Mouse (Mus musculus) bone marrow, adult 2 months (tissue): ENCODE data around the gene Zfp661. TPM values are rescaled to one million over a fixed set of nuclear protein-coding genes. Genes with fewer than 3 reads are reported as not detected.
"Not testable (repeated sequence)": the region's sequence is repeated elsewhere in the genome, so short reads cannot be mapped to it uniquely, and the experiment has no call there.

Experiments used
- H3K27ac ChIP-seq: fragments of 200-500 bp; 2 replicates; pipeline ENCODE4 v1.5.1; 2012; ENCODE audit warnings: low read depth, mild to moderate bottlenecking, control low read depth, inconsistent platforms, low read length; ENCODE audit not compliant: control insufficient read depth, poor library complexity, insufficient read depth
- H3K4me1 ChIP-seq: fragments of 200-500 bp; 2 replicates; pipeline ENCODE4 v1.6.1; 2011; ENCODE audit warnings: low read length; ENCODE audit not compliant: control insufficient read depth, insufficient read depth
- H3K4me3 ChIP-seq: fragments of 200-500 bp; replicated peaks from 2 replicates; pipeline ENCODE3; 2011; ENCODE audit warnings: mild to moderate bottlenecking, low read depth, low read length, control low read depth; ENCODE audit not compliant: control insufficient read depth
- CTCF ChIP-seq: fragments of 200-500 bp; IDR thresholded peaks from 2 replicates; pipeline ENCODE4 v1.5.1; 2011; ENCODE audit warnings: low read length, control low read depth; ENCODE audit not compliant: control insufficient read depth, insufficient read depth
- POLR2A ChIP-seq: fragments of 200-500 bp; IDR thresholded peaks from 2 replicates; pipeline ENCODE4 v1.6.1; 2011; ENCODE audit warnings: low read depth, mild to moderate bottlenecking, control low read depth, low read length, borderline replicate concordance; ENCODE audit not compliant: control insufficient read depth
- WGBS: fragments of 180-500 bp; shearing (Covaris S2); methylation state at CpG from one replicate; pipeline ENCODE4 v1.1.7; 2018; 5-methylcytosine and 5-hydroxymethylcytosine counted together
- polyA plus RNA-seq: library from polyadenylated mRNA; stranded (reverse); fragments of >200 nt; gene quantifications from 2 replicates; pipeline ENCODE4 v1.2.4, GENCODE M21; 2011; ENCODE audit warnings: low replicate concordance; ENCODE audit not compliant: missing spikeins, insufficient read depth, insufficient read length

Zfp661 gene
- polyA plus RNA-seq, 1 experiment = 1.0 TPM

GRCm38 (mm10) chr2:127619311-127619710 is 32.4 kb upstream of the Zfp661 start:
- TF ChIP-seq POLR2A = no peak
- TF ChIP-seq CTCF = no peak
- Histone ChIP-seq H3K27ac (no peak overlapping the region), H3K4me3 (no peak overlapping the region), H3K4me1 (no peaks in the 10 kb centered on the region; the same call in 1 of the 2 replicates)
- WGBS = 66% methylated on average over 3 of the region's 3 CpGs

GRCm38 (mm10) chr2:127612288-127612687 is 25.4 kb upstream of the Zfp661 start:
- TF ChIP-seq POLR2A (no peak), CTCF (no peak)
- H3K27ac ChIP-seq = no peak overlapping the region
- no peak overlapping the region for H3K4me3 ChIP-seq
- WGBS = 86% methylated on average over 4 of the region's 4 CpGs
- no peaks in the 10 kb centered on the region for H3K4me1 ChIP-seq

GRCm38 (mm10) chr2:127611386-127611785 is 24.5 kb upstream of the Zfp661 start:
- Histone ChIP-seq H3K4me3 (no peak overlapping the region), H3K4me1 (no peaks in the 10 kb centered on the region), H3K27ac (no peak overlapping the region)
- WGBS = 45% methylated on average over 4 of the region's 4 CpGs
- no peak for TF ChIP-seq CTCF
- no peak for TF ChIP-seq POLR2A

- H3K4me1 ChIP-seq = no peaks in the 10 kb centered on the region
- H3K27ac ChIP-seq = no peak overlapping the region
- 57% methylated on average over 5 of the region's 5 CpGs for WGBS
- H3K4me3 ChIP-seq = no peak overlapping the region
- no peak for TF ChIP-seq POLR2A
- TF ChIP-seq CTCF = no peak
These were observed 22.1 kb upstream of the Zfp661 start for GRCm38 (mm10) chr2:127608986-127609385.

GRCm38 (mm10) chr2:127608234-127608633 is 21.3 kb upstream of the Zfp661 start:
- WGBS = 45% methylated on average over 3 of the region's 3 CpGs
- Histone ChIP-seq H3K4me3 (no peak overlapping the region), H3K27ac (no peak overlapping the region), H3K4me1 (no peaks in the 10 kb centered on the region)
- no peak for TF ChIP-seq POLR2A
- no peak for TF ChIP-seq CTCF

- Histone ChIP-seq H3K4me3 (no peak overlapping the region), H3K27ac (no peak overlapping the region), H3K4me1 (no peaks in the 10 kb centered on the region)
- WGBS = 80% methylated on average over 3 of the region's 3 CpGs
- TF ChIP-seq CTCF (no peak), POLR2A (no peak)
These were observed 18.3 kb upstream of the Zfp661 start for GRCm38 (mm10) chr2:127605203-127605602.

- not testable (repeated sequence) for H3K4me1 ChIP-seq, H3K4me3 ChIP-seq, H3K27ac ChIP-seq
- WGBS = 79% methylated on average over 7 of the region's 8 CpGs
These were observed 16.5 kb upstream of the Zfp661 start for GRCm38 (mm10) chr2:127603383-127603782.

GRCm38 (mm10) chr2:127590840-127591239 is 3.9 kb upstream of the Zfp661 start:
- Histone ChIP-seq H3K4me1 (peaks cover 3% of the 10 kb centered on the region; the same call in 1 of the 2 replicates), H3K4me3 (no peak overlapping the region), H3K27ac (no peak overlapping the region)
- TF ChIP-seq CTCF = no peak
- no peak for TF ChIP-seq POLR2A
- WGBS = 38% methylated on average over 4 of the region's 4 CpGs

- H3K4me1 ChIP-seq = peaks cover 3% of the 10 kb centered on the region; the same call in 1 of the 2 replicates
- peak overlapping the region; percentile 24 for H3K4me3 ChIP-seq
- WGBS = 53% methylated on average over 15 of the region's 15 CpGs
These were observed 3.3 kb upstream of the Zfp661 start for GRCm38 (mm10) chr2:127590204-127590603.

GRCm38 (mm10) chr2:127588897-127589296 is 2.0 kb upstream of the Zfp661 start:
- TF ChIP-seq CTCF = no peak
- TF ChIP-seq POLR2A = no peak
- H3K4me1 ChIP-seq = peaks cover 3% of the 10 kb centered on the region; the same call in 1 of the 2 replicates
- H3K4me3 ChIP-seq = no peak overlapping the region
- no peak overlapping the region for H3K27ac ChIP-seq
- WGBS = 81% methylated on average over 9 of the region's 9 CpGs

More at GRCm38 (mm10) chr2:127590204-127590603, 3.3 kb upstream of the Zfp661 start:
- no peak overlapping the region for H3K27ac ChIP-seq
- no peak for TF ChIP-seq POLR2A
- no peak for TF ChIP-seq CTCF
